Mouse (Mus musculus) limb, embryonic 14.5 days (tissue): Measurements from ENCODE around the gene Dock1. TPM values are rescaled to one million over a fixed set of nuclear protein-coding genes. Genes with fewer than 3 reads are reported as not detected.

Experiments used
- ATAC-seq: fragments of 200-750 bp; cut with Nextera tagmentation; 2 replicates; pipeline ENCODE4 v1.8.0; 2017; ENCODE audit warnings: low read depth, moderate number of reproducible peaks, moderate TSS enrichment; ENCODE audit not compliant: low FRiP score
- DNase-seq: peaks from one replicate; pipeline ENCODE4 v3.0.0-alpha.2; 2015; ENCODE audit warnings: low spot score
- H3K27ac ChIP-seq: fragments of 300-500 bp; sonication (generic); replicated peaks from 2 replicates; pipeline ENCODE4 v1.5.1; 2014; ENCODE audit warnings: low read depth, mild to moderate bottlenecking, low read length, moderate library complexity, mixed read lengths
- H3K27me3 ChIP-seq: fragments of 300-500 bp; sonication (generic); 2 replicates; pipeline ENCODE4 v1.6.1; 2014; ENCODE audit warnings: low read length, mixed read lengths; ENCODE audit not compliant: control insufficient read depth, insufficient read depth
- H3K36me3 ChIP-seq: fragments of 300-500 bp; sonication (generic); 2 replicates; pipeline ENCODE4 v1.6.1; 2014; ENCODE audit warnings: mild to moderate bottlenecking, low read length, moderate library complexity, mixed read lengths; ENCODE audit not compliant: control insufficient read depth, insufficient read depth
- H3K4me1 ChIP-seq: fragments of 300-500 bp; sonication (generic); 2 replicates; pipeline ENCODE4 v1.6.1; 2014; ENCODE audit warnings: antibody characterized with exemption, low read length, mixed read lengths; ENCODE audit not compliant: control insufficient read depth, insufficient read depth
- H3K4me2 ChIP-seq: fragments of 300-500 bp; sonication (generic); replicated peaks from 2 replicates; pipeline ENCODE4 v1.6.1; 2014; ENCODE audit warnings: low read depth, mild to moderate bottlenecking, low read length, moderate library complexity; ENCODE audit not compliant: severe bottlenecking
- H3K4me3 ChIP-seq: fragments of 300-500 bp; sonication (generic); replicated peaks from 2 replicates; pipeline ENCODE4 v1.5.1; 2014; ENCODE audit warnings: low read length
- H3K9ac ChIP-seq: fragments of 300-500 bp; sonication (generic); 2 replicates; pipeline ENCODE4 v1.6.1; 2014; ENCODE audit warnings: mild to moderate bottlenecking, low read depth, low read length, moderate library complexity; ENCODE audit not compliant: severe bottlenecking
- H3K9me3 ChIP-seq: fragments of 300-500 bp; sonication (generic); 2 replicates; pipeline ENCODE4 v1.6.1; 2016; ENCODE audit warnings: low read length; ENCODE audit not compliant: control insufficient read depth
- POLR2A ChIP-seq: fragments of 200-500 bp; IDR thresholded peaks from 2 replicates; pipeline ENCODE4 v1.8.0; 2012; ENCODE audit warnings: inconsistent platforms, mild to moderate bottlenecking, moderate library complexity, borderline replicate concordance; ENCODE audit not compliant: insufficient read depth, insufficient read length; ENCODE audit errors: extremely low read depth
- WGBS: fragments of 180-500 bp; shearing (Covaris S2); extraction: QIAGEN DNeasy Blood & Tissue Kit; methylation state at CpG from one replicate; pipeline ENCODE4 v1.1.7; 2014; 5-methylcytosine and 5-hydroxymethylcytosine counted together
- polyA plus RNA-seq, 2 experiments: library from polyadenylated mRNA; depleted of rRNA in 1 of 2; stranded (reverse) in 1 of 2; unstranded in 1 of 2; fragments of >200 nt; fragmentation: Nextera tagmentation in 1 of 2; extraction: Ambion mirVana in 1 of 2; gene quantifications; 2 replicates each; pipeline versions ENCODE4 v1.2.1 to v1.2.3; 2012 to 2014

Gene Dock1
- polyA plus RNA-seq, 2 experiments = 35.7 to 40.0 TPM

DNA sequence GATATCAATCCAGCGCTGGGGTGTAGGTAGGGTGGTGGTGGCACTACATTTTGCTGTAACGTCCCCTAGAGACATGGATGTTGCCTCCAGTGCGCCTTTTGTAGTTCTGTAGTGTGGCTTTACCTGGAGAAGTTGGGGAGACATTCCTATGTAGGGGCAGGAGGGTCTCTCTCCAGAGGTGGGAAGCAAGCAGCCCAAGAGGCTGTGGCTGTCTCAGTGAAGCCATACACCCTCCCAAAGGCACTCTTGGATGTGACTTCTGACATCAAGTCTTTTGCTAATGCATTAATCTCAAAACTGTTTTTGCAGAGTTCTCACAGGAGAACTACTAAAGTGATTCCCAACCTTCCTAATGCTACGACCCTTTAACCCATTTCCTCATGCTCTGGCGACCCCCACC lies 2.7 kb downstream of the Dock1 start:
- 81% methylated on average over 5 of the region's 5 CpGs for WGBS
- DNase-seq (no peak), ATAC-seq (no peak)
- no peaks in the 10 kb centered on the region for H3K36me3 ChIP-seq
- no peaks in the 10 kb centered on the region for H3K27me3 ChIP-seq
- no peaks in the 10 kb centered on the region for H3K9me3 ChIP-seq
- TF ChIP-seq POLR2A = no peak
- no peak overlapping the region for H3K4me2 ChIP-seq
- H3K4me1 ChIP-seq = peaks cover 22% of the 10 kb centered on the region
- no peak overlapping the region for H3K27ac ChIP-seq
- H3K9ac ChIP-seq = no peak overlapping the region
- H3K4me3 ChIP-seq = no peak overlapping the region

DNA sequence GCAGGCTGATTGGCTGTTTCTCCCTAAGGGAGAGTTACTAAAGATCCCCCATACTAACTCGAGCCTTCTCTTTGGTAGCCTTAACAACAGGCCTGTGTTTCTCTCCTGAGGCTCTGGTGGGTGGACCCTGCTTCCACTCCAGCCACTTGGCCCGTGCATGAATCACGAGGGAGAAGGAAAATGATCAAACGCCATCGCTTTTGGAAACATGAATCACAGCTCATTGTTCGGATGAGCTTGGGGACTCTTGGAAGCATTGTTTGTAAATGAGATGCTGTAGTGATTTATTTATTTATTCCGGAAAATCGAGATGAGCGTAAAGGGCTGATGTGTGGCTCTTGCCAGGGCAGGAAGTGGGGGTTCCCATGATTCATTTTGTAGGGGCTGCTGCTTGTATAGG lies 3.5 kb downstream of the Dock1 start:
- ATAC-seq = no peak
- no peak overlapping the region for H3K4me2 ChIP-seq
- no peak for DNase-seq
- H3K9ac ChIP-seq = no peak overlapping the region
- no peak for TF ChIP-seq POLR2A
- no peak overlapping the region for H3K27ac ChIP-seq
- H3K4me3 ChIP-seq = no peak overlapping the region
- no peaks in the 10 kb centered on the region for H3K9me3 ChIP-seq
- H3K27me3 ChIP-seq = no peaks in the 10 kb centered on the region
- no peaks in the 10 kb centered on the region for H3K36me3 ChIP-seq
- WGBS = 69% methylated on average over 9 of the region's 9 CpGs
- peaks cover 23% of the 10 kb centered on the region for H3K4me1 ChIP-seq

DNA sequence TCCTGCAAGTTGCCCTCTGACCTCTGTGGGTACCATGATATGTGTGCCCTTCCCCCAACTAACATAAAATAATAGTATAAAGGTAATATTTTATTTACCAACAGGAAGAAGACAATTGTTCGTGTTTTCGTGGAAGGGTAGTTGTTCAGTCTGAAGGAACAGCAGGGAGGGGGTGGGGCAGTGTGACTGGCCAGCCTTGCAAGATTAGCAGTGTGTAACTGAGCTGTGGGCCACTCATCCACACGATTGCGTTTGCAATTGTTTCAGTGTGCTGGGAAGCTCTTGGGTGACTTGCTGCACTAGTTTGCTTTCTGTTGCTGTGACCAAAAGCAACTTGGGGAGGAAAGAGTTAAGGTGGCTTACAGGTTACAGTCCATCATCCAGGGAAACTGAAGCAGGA lies 7.4 kb downstream of the Dock1 start:
- Histone ChIP-seq H3K4me1 (peaks cover 11% of the 10 kb centered on the region; the same call in 1 of the 2 replicates), H3K4me3 (no peak overlapping the region), H3K27me3 (no peaks in the 10 kb centered on the region), H3K4me2 (no peak overlapping the region), H3K27ac (no peak overlapping the region), H3K9me3 (no peaks in the 10 kb centered on the region), H3K36me3 (no peaks in the 10 kb centered on the region), H3K9ac (no peak overlapping the region)
- no peak for TF ChIP-seq POLR2A
- ATAC-seq = no peak
- no peak for DNase-seq
- WGBS = 68% methylated on average over 4 of the region's 4 CpGs

DNA sequence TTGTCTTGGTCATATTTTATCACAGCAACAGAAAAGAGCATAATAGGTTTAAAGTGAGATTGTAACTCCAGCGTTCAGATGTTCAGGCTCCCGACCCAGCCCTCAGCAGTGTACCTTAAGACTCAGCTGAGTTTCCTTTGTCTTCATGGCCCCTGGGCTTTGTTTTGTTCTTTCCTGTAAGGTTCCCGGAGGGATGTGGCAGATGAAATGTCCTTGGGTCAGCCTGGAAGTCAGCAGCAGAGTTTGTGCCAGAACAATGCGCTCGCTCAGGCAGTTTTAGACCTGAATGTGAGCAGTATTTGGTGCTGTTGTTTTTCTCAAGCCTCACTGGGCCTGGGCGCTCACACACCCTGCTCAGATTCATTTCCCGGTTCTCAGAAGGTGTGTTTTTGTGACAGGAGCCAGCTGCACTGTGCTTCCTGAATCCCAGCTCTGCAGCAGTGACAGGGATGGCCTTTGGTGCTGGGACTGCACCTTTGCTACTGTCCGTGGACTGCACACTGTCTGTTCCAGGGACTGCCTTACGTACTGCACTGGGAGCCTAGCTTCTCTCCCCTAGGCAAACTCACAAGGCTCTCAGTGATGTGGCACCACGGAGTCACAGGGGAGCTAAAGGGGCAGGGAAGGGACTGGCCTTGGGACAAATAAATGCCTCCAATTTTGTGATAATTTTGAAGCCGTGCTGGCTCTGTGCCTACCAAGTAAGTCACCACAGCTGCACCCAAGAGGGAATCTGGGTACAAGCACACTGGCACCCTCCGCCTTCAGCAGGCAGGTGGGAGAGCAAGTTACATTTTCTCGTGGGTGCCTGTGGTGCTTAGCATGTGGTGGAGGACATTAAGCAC lies 9.1 kb downstream of the Dock1 start:
- no peak for TF ChIP-seq POLR2A

DNA sequence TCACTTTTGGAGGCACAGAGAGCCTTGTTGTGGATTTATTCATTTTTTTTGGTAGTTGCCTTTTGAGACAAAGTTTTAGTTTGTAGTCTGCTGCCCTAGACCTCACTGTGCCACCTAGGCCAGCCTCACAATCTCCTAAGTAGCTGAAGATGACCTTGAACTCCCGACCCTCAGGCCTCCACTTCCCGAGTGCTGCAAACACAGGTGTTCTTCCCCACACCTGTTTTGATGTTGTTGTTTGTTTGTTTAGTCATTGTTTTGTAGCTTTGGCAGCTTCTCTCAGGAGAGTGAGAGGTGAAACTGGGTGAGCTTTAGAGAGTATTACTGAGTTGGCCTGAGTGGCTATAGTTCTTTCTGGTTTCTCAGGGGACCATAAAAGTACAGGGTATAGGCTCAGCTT lies 9.7 kb downstream of the Dock1 start:
- Histone ChIP-seq H3K27me3 (no peaks in the 10 kb centered on the region), H3K9me3 (no peaks in the 10 kb centered on the region), H3K4me1 (peaks cover 5% of the 10 kb centered on the region; the same call in 1 of the 2 replicates), H3K36me3 (no peaks in the 10 kb centered on the region), H3K9ac (no peak overlapping the region), H3K4me3 (no peak overlapping the region), H3K27ac (no peak overlapping the region), H3K4me2 (no peak overlapping the region)
- WGBS = 71% methylated on average over 2 of the region's 2 CpGs
- no peak for ATAC-seq
- no peak for DNase-seq
- no peak for TF ChIP-seq POLR2A

More for the DNA sequence above, 9.1 kb downstream of the Dock1 start:
- Histone ChIP-seq H3K9me3 (no peaks in the 10 kb centered on the region), H3K4me1 (peaks cover 5% of the 10 kb centered on the region; the same call in 1 of the 2 replicates), H3K27ac (no peak overlapping the region), H3K9ac (no peak overlapping the region), H3K4me3 (no peak overlapping the region), H3K27me3 (no peaks in the 10 kb centered on the region), H3K4me2 (no peak overlapping the region), H3K36me3 (no peaks in the 10 kb centered on the region)
- WGBS = 75% methylated on average over 13 of the region's 13 CpGs
- no peak for DNase-seq
- ATAC-seq = no peak
